Mouse (Mus musculus) CD8-positive naive resting alpha-beta T cell, adult 2 months (primary cell): ENCODE data around the gene D630045J12Rik.
A peak's percentile ranks its signal among the peaks of the same experiment; 100 is the strongest.

Source experiments
- DNase-seq, 2 experiments: peaks; one replicate each; pipeline ENCODE4 v3.0.0; 2022; ENCODE audit warnings: low read depth in 2 of 2, low spot score in 2 of 2

D630045J12Rik gene

DNA sequence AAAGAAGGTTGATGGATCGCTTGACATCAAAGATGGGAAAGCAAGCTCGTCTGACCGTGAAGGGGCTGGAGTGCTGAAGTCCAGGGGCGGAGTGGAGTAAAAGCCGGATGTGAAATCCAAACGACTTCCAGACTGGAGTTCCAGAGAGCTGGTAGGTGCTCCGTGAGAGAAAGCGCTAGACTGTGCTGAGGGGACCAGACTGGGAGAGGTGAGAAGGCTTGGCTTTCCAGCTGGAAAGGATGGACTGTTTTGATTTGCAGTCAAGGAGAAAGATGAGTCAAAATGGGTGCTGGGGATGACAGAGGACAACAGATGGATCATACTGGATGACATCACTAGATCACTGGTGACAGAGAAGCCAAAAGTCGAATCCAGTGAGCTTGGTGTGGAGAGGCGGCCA lies 58.5 kb downstream of the D630045J12Rik start:
- DNase-seq = no peak

DNA sequence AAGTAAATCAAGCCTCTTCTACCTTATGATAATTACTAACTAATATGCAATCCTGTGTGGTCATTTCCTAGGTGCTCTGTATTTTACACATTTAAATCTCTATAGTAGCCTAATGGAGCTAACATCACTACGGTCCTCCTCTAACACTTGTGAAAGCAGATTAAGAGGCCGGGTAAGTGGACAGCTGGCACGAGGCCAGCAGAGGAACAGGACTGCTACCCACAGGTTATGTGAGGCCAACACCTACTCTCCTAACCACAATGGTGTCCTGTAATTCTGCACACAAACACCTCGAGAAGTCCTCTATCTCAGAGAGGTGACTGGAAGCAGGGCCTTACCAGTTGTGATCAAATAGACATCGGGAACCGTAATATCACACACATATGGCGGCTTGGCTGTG lies 59.8 kb downstream of the D630045J12Rik start:
- no peak for DNase-seq

DNA sequence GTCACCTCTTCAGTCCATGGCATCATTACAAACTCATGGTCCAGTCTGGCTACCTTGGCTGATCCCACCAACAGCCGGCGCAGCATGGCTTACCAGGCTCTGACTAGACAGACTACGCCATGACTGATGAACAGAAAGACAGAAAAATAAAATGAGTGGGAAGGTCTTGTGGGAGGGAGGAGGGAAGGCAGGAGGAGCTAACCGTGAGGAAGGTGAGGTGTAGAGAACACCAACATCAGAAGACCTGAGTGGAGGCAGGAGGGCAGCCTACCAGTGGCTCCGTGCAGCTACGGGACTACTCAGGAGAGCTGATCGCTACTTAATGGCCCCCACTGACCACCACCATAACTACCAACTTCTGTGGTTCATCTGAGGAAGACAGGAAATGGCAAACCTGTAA lies 60.9 kb downstream of the D630045J12Rik start:
- DNase-seq = no peak

DNA sequence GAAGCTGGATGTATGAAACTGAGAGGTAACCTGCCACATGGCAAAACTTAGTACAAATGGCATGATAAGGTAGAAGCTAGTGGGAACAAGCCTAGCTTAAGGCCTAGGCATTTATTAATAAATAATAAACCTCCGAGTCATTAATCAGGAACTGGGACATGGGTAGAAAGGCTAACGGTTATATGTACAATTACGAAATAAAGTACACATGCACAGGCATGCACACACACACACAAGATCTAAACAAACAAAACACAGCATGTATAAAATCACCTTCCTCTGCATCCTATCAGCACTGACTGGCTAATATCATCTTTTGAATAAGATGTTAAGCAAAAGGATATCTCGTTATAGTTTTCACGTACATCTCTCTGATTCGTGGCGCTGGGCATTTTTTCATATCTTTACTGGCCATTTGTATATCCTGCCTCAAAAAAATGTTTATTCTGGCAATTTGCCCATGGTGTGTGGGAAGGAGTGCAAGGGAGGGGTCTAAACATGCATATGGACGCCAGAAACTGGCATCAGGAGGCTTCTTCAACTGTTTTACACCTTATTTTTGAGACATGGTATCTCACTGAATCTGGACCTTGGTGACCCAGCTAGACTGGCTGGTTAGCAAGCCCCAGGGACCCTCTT lies 67.4 kb downstream of the D630045J12Rik start:
- no peak for DNase-seq

DNA sequence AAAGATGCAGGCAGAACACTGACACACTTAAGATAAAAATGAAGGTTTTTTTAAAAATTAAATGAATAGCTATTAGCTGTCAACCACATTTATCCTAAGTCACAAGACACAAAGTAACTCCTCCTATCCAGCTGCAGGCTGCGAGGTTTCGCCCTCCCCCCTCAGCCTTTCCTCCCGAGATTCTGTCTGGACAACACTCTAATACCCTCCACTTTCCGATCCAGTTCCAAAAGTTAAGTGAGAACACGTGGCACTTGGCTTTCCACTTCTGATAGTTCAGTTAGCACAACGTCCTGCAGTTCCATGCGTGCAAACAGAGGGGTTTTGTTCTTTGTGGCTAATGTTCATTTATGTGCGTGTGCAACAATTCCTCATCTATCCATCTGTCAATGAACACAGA lies 69.0 kb downstream of the D630045J12Rik start:
- no peak for DNase-seq

DNA sequence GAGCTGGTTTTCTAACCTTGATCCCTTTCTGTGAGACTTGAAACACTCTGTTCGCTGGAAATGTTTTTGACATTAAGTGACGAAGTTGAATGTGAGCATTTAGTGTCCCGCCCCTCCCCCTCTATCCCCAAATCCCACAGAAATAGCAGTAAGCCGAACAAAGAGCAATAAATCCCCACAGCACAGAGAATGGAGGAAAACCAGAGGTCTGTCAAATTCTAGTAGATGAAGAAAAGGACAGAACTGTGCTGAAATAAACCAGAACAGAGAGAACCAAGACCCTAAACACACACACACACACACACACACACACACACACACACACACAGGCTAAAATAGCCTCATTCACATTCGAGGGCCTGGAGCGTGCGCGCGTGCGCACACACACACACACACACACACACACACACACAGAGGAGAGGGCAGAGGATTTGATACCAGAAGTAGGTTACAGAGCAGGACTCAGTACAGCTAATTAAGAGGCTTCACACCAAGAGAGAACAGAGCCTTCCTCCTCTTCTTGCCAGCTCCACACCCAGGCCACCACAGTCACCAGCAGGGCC lies 72.0 kb downstream of the D630045J12Rik start:
- DNase-seq = no peak

DNA sequence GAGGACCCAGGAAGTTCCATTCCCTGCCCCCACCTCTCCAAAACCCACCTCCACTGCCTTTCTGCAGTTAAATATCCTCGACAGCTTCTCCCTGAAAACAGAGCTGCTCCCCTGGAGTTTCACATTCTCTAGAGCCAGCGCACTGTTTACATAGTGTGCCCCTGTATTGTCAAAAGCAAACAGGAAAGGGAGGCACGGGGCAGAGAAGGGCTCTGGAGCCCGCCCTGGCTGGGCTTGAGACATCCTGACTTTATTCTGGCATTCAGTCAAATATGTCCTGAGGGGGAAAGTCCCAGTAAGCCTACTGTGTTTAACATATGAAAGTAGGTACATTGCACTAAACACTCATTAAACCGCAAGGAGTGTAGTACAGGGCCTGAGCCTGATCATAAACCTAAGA lies 73.1 kb downstream of the D630045J12Rik start:
- no peak for DNase-seq

DNA sequence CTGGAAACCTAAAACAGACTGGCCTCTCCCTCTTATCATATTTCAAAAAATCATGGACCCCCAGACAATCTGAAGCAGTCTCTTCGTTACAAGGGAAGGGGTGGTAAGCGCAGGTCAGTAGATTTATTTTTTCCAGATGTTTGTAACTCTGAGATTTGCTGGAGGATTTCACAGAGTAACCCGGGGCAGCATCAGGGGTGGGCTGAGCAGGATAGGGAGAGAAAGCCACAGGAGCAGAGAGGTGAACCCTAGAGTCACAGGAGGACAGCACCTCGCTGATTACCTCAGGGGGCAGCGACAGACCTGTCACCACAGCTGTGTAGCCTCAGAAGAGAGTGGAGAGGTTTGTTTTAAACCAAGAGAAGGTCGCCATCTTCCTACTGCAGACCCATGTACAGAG lies 88.4 kb downstream of the D630045J12Rik start:
- no peak for DNase-seq

DNA sequence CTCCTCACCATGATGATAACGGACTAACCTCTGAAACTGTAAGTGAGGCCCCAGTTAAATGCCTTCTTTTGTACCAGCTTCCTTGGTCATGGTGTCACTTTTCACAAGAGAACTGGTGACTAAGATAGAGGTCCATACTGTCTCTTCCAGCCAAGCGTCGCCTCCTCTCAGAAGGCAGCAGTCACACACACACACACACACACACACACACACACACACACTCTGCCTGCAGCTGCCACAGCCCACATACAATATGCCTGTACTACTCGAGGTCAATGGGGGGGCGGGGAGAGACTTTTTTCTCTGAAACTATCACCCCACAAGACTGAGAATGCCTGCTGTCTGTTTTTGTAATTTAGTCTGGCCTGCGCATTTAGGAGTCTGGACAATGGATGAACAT lies 89.1 kb downstream of the D630045J12Rik start:
- DNase-seq = no peak

DNA sequence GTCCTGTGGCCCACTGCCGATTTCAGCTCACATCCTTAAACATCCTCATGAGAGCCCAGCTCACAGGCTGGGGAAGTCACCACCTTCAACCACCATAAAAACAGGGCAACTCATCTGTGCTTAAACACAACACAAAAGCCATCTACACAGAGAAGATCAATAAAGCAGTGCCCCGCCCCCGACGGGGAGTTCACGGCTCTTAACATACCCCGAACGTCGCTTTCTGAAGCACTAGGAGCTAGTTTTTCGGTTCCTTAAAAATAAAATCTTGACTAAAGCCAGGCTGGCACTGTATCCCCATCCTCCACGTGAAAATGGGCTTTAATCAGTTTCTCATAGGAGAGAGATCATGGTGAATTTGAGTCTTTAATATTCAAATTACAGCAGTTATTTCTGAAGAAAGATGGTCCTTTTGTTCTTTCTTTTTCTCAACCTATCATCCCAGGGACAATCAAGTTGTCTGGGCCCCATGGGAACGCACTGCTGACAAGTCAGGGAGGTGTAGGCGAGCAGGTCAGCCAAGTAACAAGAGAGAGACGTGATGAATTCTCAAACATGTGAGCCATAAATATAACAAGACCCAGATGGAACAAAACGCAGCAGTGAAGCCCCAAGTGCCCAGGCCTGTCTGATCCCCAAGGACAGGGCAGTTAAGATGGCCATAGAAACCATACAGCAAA lies 90.8 kb downstream of the D630045J12Rik start:
- DNase-seq = no peak

DNA sequence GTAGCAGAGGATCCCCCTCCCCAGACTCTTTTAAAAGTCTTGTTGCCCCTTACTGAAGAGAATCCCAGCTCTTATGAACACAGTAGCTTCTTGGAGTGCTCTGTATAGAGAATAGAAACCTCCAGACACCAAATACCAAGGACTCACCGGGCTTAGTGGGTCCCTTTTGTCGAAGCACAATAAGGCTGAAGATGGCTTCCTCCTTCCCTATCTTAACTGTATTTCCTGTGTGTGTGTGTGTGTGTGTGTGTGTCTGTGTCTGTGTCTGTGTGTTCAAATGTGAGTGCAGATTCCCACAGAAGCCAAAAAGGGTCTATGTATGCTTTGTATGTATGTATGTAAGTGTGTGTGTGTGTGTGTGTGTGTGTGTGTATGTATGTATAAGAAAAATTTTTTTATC lies 93.3 kb downstream of the D630045J12Rik start:
- DNase-seq = no peak

DNA sequence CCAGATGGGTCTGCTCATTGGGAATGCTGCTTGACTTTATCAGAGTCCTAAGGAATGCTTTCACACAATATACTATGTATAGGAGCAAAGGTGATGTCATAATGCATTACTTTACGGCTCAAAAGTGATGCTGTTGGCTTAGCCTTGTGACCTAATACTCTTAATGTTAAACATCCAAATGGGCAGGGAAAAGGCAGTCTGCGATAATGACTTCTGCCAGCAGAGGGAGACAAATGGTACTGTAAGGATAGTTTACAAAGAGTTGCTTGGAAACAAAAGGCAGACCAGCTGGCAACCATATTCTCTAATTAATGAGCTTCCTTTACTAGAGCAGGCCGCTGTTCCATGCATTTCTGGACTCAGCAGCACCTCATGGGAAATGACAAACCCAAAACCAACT lies 93.7 kb downstream of the D630045J12Rik start:
- DNase-seq = peak; percentile 56 to 74

DNA sequence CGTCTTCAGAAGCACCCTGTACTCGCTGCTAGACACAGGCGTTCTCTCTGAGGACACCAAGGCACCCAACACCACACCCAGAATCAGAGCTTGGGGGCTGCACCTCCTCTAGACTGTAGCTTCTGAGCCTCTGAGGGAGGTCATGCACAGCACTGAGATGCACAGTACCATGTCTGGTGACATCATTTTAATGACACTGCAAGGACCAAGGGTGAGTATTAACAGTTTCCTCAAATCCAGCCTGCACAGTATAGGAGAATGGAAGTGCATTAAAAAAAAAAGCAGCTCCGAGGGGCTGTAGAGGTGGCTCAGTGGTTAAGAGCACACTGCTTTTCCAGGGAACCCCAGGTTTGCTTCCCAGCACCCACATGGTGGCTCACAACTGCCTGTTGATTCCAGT lies 94.2 kb downstream of the D630045J12Rik start:
- no peak for DNase-seq

DNA sequence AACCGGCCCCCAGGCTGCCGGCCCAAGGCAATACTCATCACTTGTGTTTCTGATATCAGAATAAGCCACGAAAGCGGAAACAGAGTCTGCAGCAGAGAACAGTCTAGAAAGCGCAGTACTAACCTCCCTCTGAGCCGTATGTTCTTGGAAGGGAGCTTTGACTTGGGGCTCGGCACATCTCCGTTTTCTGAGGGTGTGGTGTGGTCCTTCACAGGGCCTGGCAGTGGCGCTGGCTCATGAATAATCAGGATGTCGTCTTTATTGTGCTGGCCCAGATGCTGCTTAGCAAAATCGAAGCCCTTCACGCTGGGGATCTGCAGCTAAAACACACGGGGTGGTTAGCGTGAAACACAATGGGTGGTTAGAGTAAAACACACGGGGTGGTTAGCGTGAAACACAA lies 95.9 kb downstream of the D630045J12Rik start:
- no peak for DNase-seq

DNA sequence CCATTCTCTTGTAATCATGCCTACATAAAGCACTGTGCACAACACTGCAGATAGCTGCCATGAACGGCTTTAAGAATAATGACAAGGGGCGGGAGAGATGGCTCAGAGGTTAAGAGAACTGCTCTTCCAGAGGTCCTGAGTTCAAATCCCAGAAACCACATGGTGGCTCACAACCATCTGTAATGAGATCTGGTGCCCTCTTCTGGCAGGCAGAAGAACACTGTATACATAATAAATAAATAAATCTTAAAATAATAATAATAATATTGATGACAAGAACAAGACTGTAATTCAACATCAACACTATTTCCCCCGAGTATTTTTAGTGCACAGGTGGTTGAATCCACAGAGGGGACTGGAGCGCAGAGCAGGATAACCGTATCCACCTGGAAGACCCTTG lies 97.6 kb downstream of the D630045J12Rik start:
- no peak for DNase-seq

DNA sequence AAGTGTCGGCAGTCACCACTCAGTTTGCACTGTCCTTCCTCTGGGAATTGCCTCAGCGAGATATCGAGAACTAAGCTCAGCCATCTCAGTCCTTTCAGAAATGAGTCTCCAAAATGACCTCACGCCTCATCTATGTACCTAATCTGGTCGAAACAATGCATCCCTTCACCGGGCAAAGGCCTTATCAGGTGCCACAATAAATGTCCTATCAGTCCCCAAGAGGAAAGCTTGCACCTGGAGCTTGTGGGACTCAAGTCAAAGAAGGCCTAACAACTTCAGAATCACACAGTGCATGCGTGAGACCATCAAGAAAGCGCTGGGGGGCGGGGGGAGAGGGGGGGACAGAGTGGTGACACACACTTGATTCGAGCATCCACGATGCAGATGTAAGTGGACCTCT lies 101.5 kb downstream of the D630045J12Rik start:
- DNase-seq = no peak

DNA sequence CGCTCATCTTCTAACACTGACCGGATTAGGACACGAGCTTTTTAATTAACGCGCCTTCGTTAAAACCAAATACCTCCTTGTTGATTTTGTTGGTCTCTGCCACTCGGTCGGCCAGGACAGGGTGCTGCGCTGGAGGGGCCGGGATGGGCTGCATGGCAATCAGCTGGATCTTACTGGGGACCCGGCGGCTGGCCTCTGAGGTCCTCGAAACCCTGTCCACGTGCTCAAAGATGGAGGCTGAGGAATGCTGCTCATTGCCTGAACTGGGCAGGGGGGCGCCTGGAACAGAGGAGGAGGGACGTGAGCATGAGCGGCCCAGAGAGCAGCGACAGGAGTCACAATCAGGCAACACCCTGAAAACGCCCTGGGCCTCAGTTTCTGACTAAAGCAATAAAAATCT lies 104.3 kb downstream of the D630045J12Rik start:
- DNase-seq = no peak

DNA sequence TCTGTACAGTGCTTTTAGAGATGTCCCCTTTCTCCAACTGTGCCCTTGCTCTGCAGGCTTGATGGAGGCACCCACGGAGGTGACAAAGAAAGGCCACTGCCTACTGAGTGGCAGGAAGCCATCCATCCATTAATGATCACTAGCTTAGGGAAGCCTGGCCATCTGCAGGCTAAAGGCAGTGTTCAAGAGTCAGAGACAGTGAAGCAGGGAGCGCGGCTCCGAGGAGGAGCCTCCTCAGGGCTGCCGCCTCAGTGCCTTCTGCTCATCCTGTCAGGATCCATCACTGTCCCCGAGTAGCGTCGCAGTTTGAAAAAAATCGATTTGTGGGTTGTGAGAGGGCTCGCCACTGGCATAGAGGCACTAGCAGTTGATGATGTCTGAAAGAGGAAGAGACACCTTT lies 105.2 kb downstream of the D630045J12Rik start:
- no peak for DNase-seq

DNA sequence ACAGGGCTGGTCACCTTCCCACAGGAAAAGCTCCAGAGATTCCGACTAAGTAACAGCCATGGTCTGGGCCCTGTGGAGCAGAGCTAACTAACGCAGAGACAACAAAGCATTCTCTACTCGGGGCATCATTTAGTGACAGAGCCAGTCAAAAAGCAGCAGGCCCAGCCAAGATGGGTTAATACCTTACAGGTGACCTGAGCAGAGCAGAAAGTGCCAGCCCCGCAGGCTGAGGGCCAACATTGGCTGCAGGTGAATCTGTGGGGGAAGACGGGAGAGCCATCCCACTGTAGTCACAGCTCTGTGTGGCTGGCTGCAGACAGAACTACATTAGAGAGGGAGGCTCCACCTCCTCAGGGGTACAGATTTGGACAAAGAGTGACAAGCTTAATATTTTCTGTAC lies 106.5 kb downstream of the D630045J12Rik start:
- DNase-seq = no peak

DNA sequence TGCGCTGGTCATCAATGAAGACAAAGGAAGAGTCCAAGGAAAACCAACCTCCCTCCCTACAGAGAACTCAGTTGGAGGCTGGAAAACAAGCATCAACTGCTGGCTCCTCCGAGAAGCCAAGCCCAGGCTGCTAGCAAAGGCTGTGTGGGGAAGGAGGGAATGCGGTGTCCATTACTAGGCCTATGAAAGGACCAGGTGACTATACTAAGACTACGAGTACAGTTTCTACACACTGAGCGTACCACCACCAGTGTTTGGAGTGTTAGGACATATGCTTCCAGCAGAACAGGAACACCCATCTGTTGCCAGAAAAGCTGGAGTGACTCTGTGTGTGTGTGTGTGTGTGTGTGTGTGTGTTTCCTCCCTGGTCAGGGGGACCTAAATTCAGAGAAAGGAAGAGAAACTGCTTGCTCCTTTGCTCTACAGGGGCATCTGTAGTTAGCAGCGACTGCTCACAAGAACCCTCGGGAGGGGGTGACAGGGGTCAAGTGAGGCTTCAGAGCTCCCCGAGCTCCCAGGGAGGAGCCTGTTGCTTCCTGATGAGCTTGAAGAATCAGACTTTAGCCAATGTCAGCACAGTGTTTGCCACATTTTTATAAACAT lies 108.2 kb downstream of the D630045J12Rik start:
- DNase-seq = no peak

DNA sequence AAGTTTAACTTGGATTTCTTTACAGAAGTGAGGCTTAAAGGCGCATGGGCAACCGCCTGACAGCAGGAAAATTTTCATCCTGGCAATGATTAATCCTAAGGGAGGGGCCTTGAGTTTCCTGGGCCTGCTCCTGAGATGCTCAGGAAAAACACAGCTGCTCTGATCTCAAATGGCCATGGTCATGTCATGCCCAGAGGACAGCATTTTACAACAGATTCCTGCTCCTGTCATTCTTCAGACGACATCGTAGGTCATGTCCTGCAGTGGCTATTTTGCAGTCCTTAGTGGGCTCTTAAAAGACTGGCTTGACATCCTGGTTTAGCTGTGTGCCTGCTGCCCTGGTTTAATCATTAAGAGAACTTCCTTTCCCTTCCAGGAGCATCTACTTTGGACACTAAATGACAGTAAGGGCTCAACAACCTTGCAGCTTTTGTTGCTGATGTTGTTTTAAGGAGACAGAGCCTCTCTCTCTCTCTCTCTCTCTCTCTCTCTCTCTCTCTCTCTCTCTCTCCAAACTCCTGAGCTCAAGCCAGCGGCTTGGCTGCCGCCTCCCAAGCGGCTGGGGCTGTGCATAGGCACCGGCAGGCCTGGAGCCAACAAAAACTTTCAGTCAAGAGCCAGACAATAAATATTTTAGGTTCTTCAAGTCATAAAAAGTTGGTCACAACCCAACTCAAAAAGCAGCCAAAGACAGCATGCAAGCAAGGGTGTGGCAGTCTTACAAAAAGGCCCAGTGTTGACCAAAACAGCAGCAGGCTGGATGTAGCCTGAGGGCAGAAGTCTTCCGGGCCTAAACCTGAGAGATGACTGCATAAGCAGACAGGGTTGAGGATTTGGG lies 109.4 kb downstream of the D630045J12Rik start:
- no peak for DNase-seq

DNA sequence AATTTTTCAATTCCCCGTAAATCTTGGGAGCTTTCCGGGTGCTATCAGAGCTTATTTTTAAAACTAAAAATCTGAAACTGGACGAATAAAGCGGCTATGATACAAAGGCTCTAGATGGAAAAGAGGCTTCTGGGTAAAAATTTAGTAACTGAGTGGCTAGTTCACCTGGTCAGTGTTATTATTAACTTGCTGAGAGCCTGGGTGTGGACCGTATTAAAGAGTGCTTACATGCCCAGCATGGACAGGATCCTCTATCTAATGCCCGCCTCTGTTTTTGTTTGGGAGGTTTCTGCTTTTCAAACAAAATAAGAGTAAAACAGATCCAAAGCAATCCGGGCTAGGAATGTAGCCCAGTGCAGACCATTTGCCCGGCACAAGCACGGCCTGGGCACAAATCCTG lies 113.4 kb downstream of the D630045J12Rik start:
- no peak for DNase-seq
